Mouse (Mus musculus) cortical plate, adult 2 months (tissue): Measurements from ENCODE around the gene Trim29. TPM values are rescaled to one million over a fixed set of nuclear protein-coding genes. Genes with fewer than 3 reads are reported as not detected.

Source experiments
- H3K27ac ChIP-seq: fragments of 200-500 bp; 2 replicates; pipeline ENCODE4 v1.5.1; 2012; ENCODE audit warnings: low read length, control low read depth, inconsistent platforms; ENCODE audit not compliant: insufficient read depth
- H3K4me1 ChIP-seq: fragments of 200-500 bp; 2 replicates; pipeline ENCODE4 v1.6.1; 2011; ENCODE audit warnings: low read length; ENCODE audit not compliant: control insufficient read depth, insufficient read depth
- H3K4me3 ChIP-seq: fragments of 200-500 bp; 2 replicates; pipeline ENCODE4 v1.5.1; 2011; ENCODE audit warnings: mild to moderate bottlenecking, low read length, control low read depth; ENCODE audit not compliant: insufficient read depth
- CTCF ChIP-seq: fragments of 200-500 bp; IDR thresholded peaks from 2 replicates; pipeline ENCODE4 v1.5.1; 2011; ENCODE audit warnings: mild to moderate bottlenecking, control low read depth, low read length; ENCODE audit not compliant: insufficient read depth; ENCODE audit errors: extremely low read depth
- POLR2A ChIP-seq: fragments of 200-500 bp; IDR thresholded peaks from 2 replicates; pipeline ENCODE4 v1.6.1; 2011; ENCODE audit warnings: mild to moderate bottlenecking, low read length, control low read depth; ENCODE audit not compliant: insufficient read depth; ENCODE audit errors: extremely low read depth
- polyA plus RNA-seq: library from polyadenylated mRNA; depleted of rRNA; stranded (reverse); fragments of >200 nt; gene quantifications from 2 replicates; pipeline ENCODE4 v1.2.3, GENCODE M21; 2012

Gene Trim29
- polyA plus RNA-seq, 1 experiment, result 0.17 TPM

GRCm38 (mm10) chr9:43271761-43272518 is 38.7 kb upstream of the Trim29 start:
- H3K27ac ChIP-seq, result peak overlapping the region; percentile 45; the same call in 1 of the 2 replicates
- TF ChIP-seq POLR2A (no peak), CTCF (no peak)
- no peaks in the 10 kb centered on the region for H3K4me1 ChIP-seq
- H3K4me3 ChIP-seq, result no peak overlapping the region

- TF ChIP-seq CTCF, result no peak
- TF ChIP-seq POLR2A, result no peak
- H3K4me3 ChIP-seq, result no peak overlapping the region
- H3K27ac ChIP-seq, result no peak overlapping the region
Observed at GRCm38 (mm10) chr9:43273735-43274134, 36.9 kb upstream of the Trim29 start.

GRCm38 (mm10) chr9:43284284-43284683 is 26.4 kb upstream of the Trim29 start:
- TF ChIP-seq CTCF (peak; percentile 98), POLR2A (no peak)
- H3K4me3 ChIP-seq, result no peak overlapping the region
- H3K27ac ChIP-seq, result no peak overlapping the region
- H3K4me1 ChIP-seq, result no peaks in the 10 kb centered on the region

More at GRCm38 (mm10) chr9:43273735-43274134, 36.9 kb upstream of the Trim29 start:
- no peaks in the 10 kb centered on the region for H3K4me1 ChIP-seq

GRCm38 (mm10) chr9:43285281-43285680 is 25.4 kb upstream of the Trim29 start:
- no peak overlapping the region for H3K27ac ChIP-seq
- TF ChIP-seq POLR2A, result no peak
- TF ChIP-seq CTCF, result no peak
- no peaks in the 10 kb centered on the region for H3K4me1 ChIP-seq
- H3K4me3 ChIP-seq, result no peak overlapping the region

- H3K4me3 ChIP-seq, result no peak overlapping the region
- peak; percentile 60 for TF ChIP-seq CTCF
- no peak for TF ChIP-seq POLR2A
- no peaks in the 10 kb centered on the region for H3K4me1 ChIP-seq
- H3K27ac ChIP-seq, result no peak overlapping the region
Observed at GRCm38 (mm10) chr9:43286870-43287269, 23.8 kb upstream of the Trim29 start.

GRCm38 (mm10) chr9:43293058-43293457 is 17.6 kb upstream of the Trim29 start:
- Histone ChIP-seq H3K4me1 (no peaks in the 10 kb centered on the region), H3K27ac (no peak overlapping the region), H3K4me3 (no peak overlapping the region)
- TF ChIP-seq POLR2A (no peak), CTCF (no peak)

- no peak overlapping the region for H3K4me3 ChIP-seq
- no peaks in the 10 kb centered on the region for H3K4me1 ChIP-seq
- TF ChIP-seq POLR2A (no peak), CTCF (no peak)
- no peak overlapping the region for H3K27ac ChIP-seq
Observed at GRCm38 (mm10) chr9:43300394-43300793, 10.3 kb upstream of the Trim29 start.

GRCm38 (mm10) chr9:43302989-43303388 is 7.7 kb upstream of the Trim29 start:
- Histone ChIP-seq H3K27ac (no peak overlapping the region), H3K4me1 (no peaks in the 10 kb centered on the region), H3K4me3 (no peak overlapping the region)
- no peak for TF ChIP-seq POLR2A
- TF ChIP-seq CTCF, result no peak

GRCm38 (mm10) chr9:43305882-43306281 is 4.8 kb upstream of the Trim29 start:
- Histone ChIP-seq H3K4me1 (no peaks in the 10 kb centered on the region), H3K4me3 (no peak overlapping the region), H3K27ac (no peak overlapping the region)
- TF ChIP-seq CTCF (no peak), POLR2A (no peak)
